Mouse (Mus musculus): Measurements from ENCODE around the gene Foxk1. TPM values are rescaled to one million over a fixed set of nuclear protein-coding genes. Genes with fewer than 3 reads are reported as not detected.

Gene Foxk1
- total and polyA plus RNA-seq, 3 experiments = 8.2 to 20.2 TPM; not detected in 1

GRCm38 (mm10) chr5:142400981-142401640 lies at the start of gene Foxk1 (continued):
- no peak for TF ChIP-seq USF2 (IDR thresholded peaks at IDR 0.05; ENCODE audit: borderline replicate concordance in 1 of 2, insufficient read depth in 1 of 2, low read depth in 1 of 2, low read length in 2 of 2)
- TF ChIP-seq MEF2A (IDR thresholded peaks at IDR 0.05; ENCODE audit: extremely low read depth, insufficient replicate concordance, low read depth, low read length, poor library complexity, severe bottlenecking) = no peak

GRCm38 (mm10) chr5:142352336-142352892 lies 48.9 kb upstream of the Foxk1 start:
- H3K27ac ChIP-seq (ENCODE audit: control insufficient read depth, low read depth, low read length) = no peak overlapping the region
- no peak overlapping the region for H3K4me3 ChIP-seq (ENCODE audit: control insufficient read depth in 1 of 2, insufficient read depth in 1 of 2, low read depth in 2 of 2, low read length in 2 of 2)
- no peaks in the 10 kb centered on the region for H3K4me1 ChIP-seq (ENCODE audit: control insufficient read depth in 1 of 2, insufficient read depth in 2 of 2, low read length in 2 of 2)
- no peak overlapping the region for H3K9ac ChIP-seq (ENCODE audit: control insufficient read depth, low read depth, low read length, poor library complexity, severe bottlenecking)
- TF ChIP-seq MYB (IDR thresholded peaks at IDR 0.05; ENCODE audit: low read depth, low read length) (no peak), KAT2A (conservative IDR thresholded peaks at IDR 0.05; ENCODE audit: low read depth, low read length) (no peak), TCF12 (IDR thresholded peaks at IDR 0.05; ENCODE audit: low read depth, low read length) (no peak), CHD1 (IDR thresholded peaks at IDR 0.05; ENCODE audit: low read depth, low read length) (no peak), UBTF (IDR thresholded peaks at IDR 0.05; ENCODE audit: borderline replicate concordance, insufficient read depth, low read depth, low read length) (no peak), NRF1 (IDR thresholded peaks at IDR 0.05; ENCODE audit: insufficient read depth, low read depth, low read length, poor library complexity, severe bottlenecking) (no peak), GATA1 (IDR thresholded peaks at IDR 0.05; ENCODE audit: low read depth, low read length) (no peak), MAZ (IDR thresholded peaks at IDR 0.05; ENCODE audit: low read depth, low read length) (no peak), HCFC1 (IDR thresholded peaks at IDR 0.05; ENCODE audit: low read depth, low read length) (no peak), ZMIZ1 (IDR thresholded peaks at IDR 0.05; ENCODE audit: low read depth, low read length) (no peak), CTCF (IDR thresholded peaks at IDR 0.05 in 2 of 3, conservative IDR thresholded peaks at IDR 0.05 in 1 of 3; ENCODE audit: control insufficient read depth in 1 of 3, insufficient read depth in 1 of 3, low read depth in 2 of 3, low read length in 3 of 3, poor library complexity in 1 of 3, severe bottlenecking in 1 of 3) (no peak), MYC (IDR thresholded peaks at IDR 0.05; ENCODE audit: low read depth, low read length) (no peak), USF1 (IDR thresholded peaks at IDR 0.05; ENCODE audit: low read depth, low read length) (no peak), ETS1 (IDR thresholded peaks at IDR 0.05; ENCODE audit: low read depth, low read length) (no peak), POLR2AphosphoS2 (IDR thresholded peaks at IDR 0.05; ENCODE audit: low read length) (no peak), MAX (IDR thresholded peaks at IDR 0.05; ENCODE audit: low read length) (no peak)
- H3K36me3 ChIP-seq (ENCODE audit: control insufficient read depth in 1 of 2, insufficient read depth in 2 of 2, low read length in 2 of 2) = no peaks in the 10 kb centered on the region
- H3K9me3 ChIP-seq (replicated peaks; ENCODE audit: insufficient read depth, low read length) = no peaks in the 10 kb centered on the region
- no peaks in the 10 kb centered on the region for H3K79me2 ChIP-seq (ENCODE audit: control insufficient read depth, insufficient read depth, low read length, poor library complexity)
- H3K27me3 ChIP-seq (ENCODE audit: control insufficient read depth in 1 of 2, insufficient read depth in 2 of 2, low read length in 2 of 2) = no peaks in the 10 kb centered on the region
- DNase-seq (ENCODE audit: low read depth, low spot score) = no peak

Measured in MEL (cell line).